Mouse (Mus musculus) intestine, postnatal 0 days (tissue): ENCODE data around the gene Ccdc117. TPM values are rescaled to one million over a fixed set of nuclear protein-coding genes. Genes with fewer than 3 reads are reported as not detected.

ENCODE experiments used
- ATAC-seq: fragments of 200-750 bp; cut with Nextera tagmentation; 2 replicates; pipeline ENCODE4 v1.8.0; 2017; ENCODE audit warnings: mild to moderate bottlenecking, moderate TSS enrichment, moderate library complexity
- H3K27ac ChIP-seq: fragments of 300-500 bp; sonication (generic); 2 replicates; pipeline ENCODE4 v1.5.1; 2014; ENCODE audit warnings: mild to moderate bottlenecking, low read depth, low read length, moderate library complexity
- H3K27me3 ChIP-seq: fragments of 300-500 bp; sonication (generic); replicated peaks from 2 replicates; pipeline ENCODE4 v1.6.1; 2014; ENCODE audit warnings: low read length, mixed read lengths; ENCODE audit not compliant: control insufficient read depth, insufficient read depth
- H3K36me3 ChIP-seq: fragments of 300-500 bp; sonication (generic); 2 replicates; pipeline ENCODE4 v1.6.1; 2014; ENCODE audit warnings: mild to moderate bottlenecking, moderate library complexity; ENCODE audit not compliant: control insufficient read depth, insufficient read depth
- H3K4me1 ChIP-seq: fragments of 300-500 bp; sonication (generic); replicated peaks from 2 replicates; pipeline ENCODE4 v1.6.1; 2014; ENCODE audit warnings: antibody characterized with exemption, low read length, mixed read lengths; ENCODE audit not compliant: control insufficient read depth, insufficient read depth
- H3K4me2 ChIP-seq: fragments of 300-500 bp; sonication (generic); replicated peaks from 2 replicates; pipeline ENCODE4 v1.6.1; 2014; ENCODE audit warnings: low read depth, mild to moderate bottlenecking, moderate library complexity
- H3K4me3 ChIP-seq: fragments of 300-500 bp; sonication (generic); 2 replicates; pipeline ENCODE4 v1.5.1; 2014; ENCODE audit warnings: low read depth, low read length
- H3K9ac ChIP-seq: fragments of 300-500 bp; sonication (generic); 2 replicates; pipeline ENCODE4 v1.6.1; 2014; ENCODE audit warnings: mild to moderate bottlenecking, low read depth, low read length
- H3K9me3 ChIP-seq: fragments of 300-500 bp; sonication (generic); 2 replicates; pipeline ENCODE4 v1.6.1; 2016; ENCODE audit warnings: mixed run types; ENCODE audit not compliant: control insufficient read depth
- CTCF ChIP-seq: sonication (generic); IDR thresholded peaks from 2 replicates; pipeline ENCODE4 v1.5.1; 2016; ENCODE audit warnings: low read depth, mild to moderate bottlenecking, control low read depth, antibody characterized with exemption, moderate library complexity
- WGBS: fragments of 180-500 bp; shearing (Covaris S2); extraction: QIAGEN DNeasy Blood & Tissue Kit; methylation state at CpG from one replicate; pipeline ENCODE4 v1.1.7; 2014; 5-methylcytosine and 5-hydroxymethylcytosine counted together
- polyA plus RNA-seq: library from polyadenylated mRNA; unstranded; fragments of >200 nt; fragmentation: Nextera tagmentation; extraction: Ambion mirVana; gene quantifications from 2 replicates; pipeline ENCODE4 v1.2.1, GENCODE M21; 2015

Gene Ccdc117
- polyA plus RNA-seq, 1 experiment from 2014 or later = 6.3 TPM

GRCm38 (mm10) chr11:5567654-5568053 is 25.7 kb upstream of the Ccdc117 start:
- H3K27ac ChIP-seq = no peak overlapping the region
- no peaks in the 10 kb centered on the region for H3K36me3 ChIP-seq
- H3K4me2 ChIP-seq = no peak overlapping the region
- no peak overlapping the region for H3K4me3 ChIP-seq
- H3K9me3 ChIP-seq = no peaks in the 10 kb centered on the region
- TF ChIP-seq CTCF = no peak
- 98% methylated on average over 6 of the region's 6 CpGs for WGBS
- H3K9ac ChIP-seq = no peak overlapping the region
- no peaks in the 10 kb centered on the region for H3K27me3 ChIP-seq
- no peaks in the 10 kb centered on the region for H3K4me1 ChIP-seq
- ATAC-seq = no peak

GRCm38 (mm10) chr11:5566506-5566905 is 24.5 kb upstream of the Ccdc117 start:
- TF ChIP-seq CTCF = no peak
- no peak for ATAC-seq
- H3K9me3 ChIP-seq = no peaks in the 10 kb centered on the region
- H3K4me3 ChIP-seq = no peak overlapping the region
- H3K4me1 ChIP-seq = no peaks in the 10 kb centered on the region
- H3K9ac ChIP-seq = no peak overlapping the region
- no peak overlapping the region for H3K27ac ChIP-seq
- no peaks in the 10 kb centered on the region for H3K27me3 ChIP-seq
- no peaks in the 10 kb centered on the region for H3K36me3 ChIP-seq
- no peak overlapping the region for H3K4me2 ChIP-seq
- WGBS = 60% methylated on average over 2 of the region's 2 CpGs

- no peak for ATAC-seq
- Histone ChIP-seq H3K4me2 (no peak overlapping the region), H3K9ac (no peak overlapping the region), H3K4me1 (no peaks in the 10 kb centered on the region), H3K27ac (no peak overlapping the region), H3K27me3 (no peaks in the 10 kb centered on the region), H3K36me3 (no peaks in the 10 kb centered on the region), H3K9me3 (no peaks in the 10 kb centered on the region), H3K4me3 (no peak overlapping the region)
- WGBS = 91% methylated on average over 3 of the region's 3 CpGs
- TF ChIP-seq CTCF = no peak
Observed at GRCm38 (mm10) chr11:5565596-5565995, 23.6 kb upstream of the Ccdc117 start.

GRCm38 (mm10) chr11:5563898-5564297 is 21.9 kb upstream of the Ccdc117 start:
- no peak overlapping the region for H3K9ac ChIP-seq
- no peaks in the 10 kb centered on the region for H3K9me3 ChIP-seq
- no peaks in the 10 kb centered on the region for H3K27me3 ChIP-seq
- no peak overlapping the region for H3K4me3 ChIP-seq
- H3K36me3 ChIP-seq = no peaks in the 10 kb centered on the region
- no peak overlapping the region for H3K4me2 ChIP-seq
- H3K4me1 ChIP-seq = no peaks in the 10 kb centered on the region
- no peak overlapping the region for H3K27ac ChIP-seq
- TF ChIP-seq CTCF = no peak
- 73% methylated on average over 6 of the region's 6 CpGs for WGBS
- no peak for ATAC-seq

- 38% methylated on average over 9 of the region's 9 CpGs for WGBS
- ATAC-seq = no peak
- no peaks in the 10 kb centered on the region for H3K4me1 ChIP-seq
- no peak overlapping the region for H3K27ac ChIP-seq
- no peak overlapping the region for H3K9ac ChIP-seq
- no peak overlapping the region for H3K4me2 ChIP-seq
- H3K9me3 ChIP-seq = no peaks in the 10 kb centered on the region
- H3K36me3 ChIP-seq = no peaks in the 10 kb centered on the region
- H3K4me3 ChIP-seq = no peak overlapping the region
- no peak for TF ChIP-seq CTCF
- no peaks in the 10 kb centered on the region for H3K27me3 ChIP-seq
Observed at GRCm38 (mm10) chr11:5562625-5563268, 20.8 kb upstream of the Ccdc117 start.

GRCm38 (mm10) chr11:5560273-5560672 is 18.3 kb upstream of the Ccdc117 start:
- Histone ChIP-seq H3K4me3 (no peak overlapping the region), H3K4me2 (no peak overlapping the region), H3K27ac (no peak overlapping the region), H3K9ac (no peak overlapping the region), H3K4me1 (no peaks in the 10 kb centered on the region), H3K9me3 (no peaks in the 10 kb centered on the region), H3K36me3 (no peaks in the 10 kb centered on the region), H3K27me3 (no peaks in the 10 kb centered on the region)
- no peak for ATAC-seq
- TF ChIP-seq CTCF = no peak
- WGBS = 66% methylated on average over 3 of the region's 3 CpGs
